Mouse (Mus musculus) small intestine, adult 2 months (tissue): Measurements from ENCODE around the gene Eva1c.

Experiments used
- CTCF ChIP-seq: fragments of 200-500 bp; IDR thresholded peaks from 2 replicates; pipeline ENCODE4 v1.5.1; 2012; ENCODE audit warnings: low read depth, mild to moderate bottlenecking, control low read depth, inconsistent platforms, low read length, moderate library complexity, mixed read lengths; ENCODE audit not compliant: insufficient replicate concordance, insufficient read length; ENCODE audit errors: extremely low read depth
- POLR2A ChIP-seq: fragments of 200-500 bp; IDR thresholded peaks from 2 replicates; pipeline ENCODE4 v1.6.1; 2012; ENCODE audit warnings: low read depth, mild to moderate bottlenecking, control low read depth, inconsistent platforms, low read length, moderate library complexity

DNA sequence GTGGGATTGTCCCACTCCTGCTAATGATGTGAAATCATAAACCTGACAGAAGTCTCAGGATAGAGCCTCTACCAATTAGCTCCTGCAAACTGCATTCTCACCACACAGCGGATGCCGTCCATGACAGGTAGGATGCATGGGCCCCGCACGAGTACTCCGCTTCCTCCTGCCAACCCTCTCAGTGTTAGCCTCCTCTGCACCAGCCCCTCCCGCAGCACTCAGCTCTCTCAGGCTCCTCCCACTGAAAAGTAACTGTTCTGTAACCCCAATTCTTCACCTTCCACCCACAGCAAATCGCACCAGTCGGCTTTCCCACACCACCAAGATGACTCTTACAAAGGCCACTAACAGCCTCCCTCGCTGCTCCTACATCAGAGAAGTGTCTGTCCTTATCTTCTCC is 126.6 kb downstream of the Eva1c start:
- TF ChIP-seq CTCF (no peak), POLR2A (no peak)
